Mouse (Mus musculus) liver, embryonic 11.5 days (tissue): Measurements from ENCODE around the gene Birc2. TPM values are rescaled to one million over a fixed set of nuclear protein-coding genes. Genes with fewer than 3 reads are reported as not detected.

Experiments
- microRNA-seq: library from miRNA; unstranded; fragments of <30 nt; microRNA quantifications from one replicate; pipeline ENCODE4, GENCODE M21; 2017; ENCODE audit warnings: borderline number of aligned reads
- polyA plus RNA-seq: library from polyadenylated mRNA; unstranded; fragments of >200 nt; fragmentation: Nextera tagmentation; extraction: Ambion mirVana; gene quantifications from 2 replicates; pipeline ENCODE4 v1.2.1, GENCODE M21; 2014

Gene Birc2
- polyA plus RNA-seq, 1 experiment from 2014 or later = 26.6 TPM

Small RNAs within 50 kb of the gene (microRNA-seq; reads per million reads assigned to microRNA genes)
- gene Mir5618 = 19.4 reads per million, percentile 30 among the genes with 10 or more reads in this experiment

Other genes with a start within 250 kb of the Birc2 start
- not detected in 2 replicates for gene Mmp20, start 208.8 kb downstream of the Birc2 start, polyA plus RNA-seq
- not detected in 2 replicates for gene Mmp7, start 145.0 kb downstream of the Birc2 start, polyA plus RNA-seq
- 87.8 and 98.4 TPM in 2 replicates for gene Tmem123, start 73.0 kb downstream of the Birc2 start, polyA plus RNA-seq
- 8.9 and 10.5 TPM in 2 replicates for gene Birc3, start 36.1 kb upstream of the Birc2 start, polyA plus RNA-seq
- 11.8 and 12.4 TPM in 2 replicates for gene Yap1, start 167.5 kb upstream of the Birc2 start, polyA plus RNA-seq
- 6.1 and 6.7 TPM in 2 replicates for gene Cfap300, start 205.8 kb upstream of the Birc2 start, polyA plus RNA-seq